Mouse (Mus musculus) CD4-positive naive resting alpha-beta T cell, adult 57 days (primary cell): Measurements from ENCODE around the gene Rgcc. TPM values are rescaled to one million over a fixed set of nuclear protein-coding genes. Genes with fewer than 3 reads are reported as not detected.

Experiments used
- total RNA-seq: library from RNA; stranded (reverse); gene quantifications from one replicate; pipeline ENCODE4 v1.2.4, GENCODE M21; 2023

Rgcc gene
- 456 TPM for total RNA-seq

DNA sequence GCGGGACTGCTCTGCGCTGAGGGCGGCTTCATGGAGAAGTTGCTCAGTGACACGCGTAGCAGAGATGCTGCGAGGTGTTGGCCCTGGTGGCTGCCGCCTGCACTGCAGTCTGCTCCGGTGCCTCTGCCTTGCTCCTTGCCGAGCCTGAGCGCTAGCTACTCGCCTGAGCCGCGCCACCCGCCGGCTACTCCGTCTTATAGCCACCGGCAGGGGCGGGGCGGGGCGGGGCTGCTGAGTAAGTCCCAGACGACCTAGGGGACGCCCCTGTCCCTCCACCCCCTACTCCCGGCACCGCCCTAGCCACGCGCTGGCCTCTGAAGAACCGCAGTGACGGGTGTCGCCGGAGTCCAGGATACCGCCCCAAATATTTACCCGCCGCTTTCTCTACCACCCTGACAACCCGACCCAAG lies at the start of gene Rgcc:
Rgcc (minus strand) TSS at position 180 of the 410 bp plus-strand sequence.

Other genes with a start within 250 kb of the Rgcc start
- gene Zfp957, start 54.3 kb downstream of the Rgcc start, total RNA-seq, result not detected
- 64.4 TPM for gene Naa16, start 89.1 kb upstream of the Rgcc start, total RNA-seq
- gene Mtrf1, start 96.1 kb upstream of the Rgcc start, total RNA-seq, result 1.6 TPM
- 10.5 TPM for gene Kbtbd7, start 124.9 kb upstream of the Rgcc start, total RNA-seq
- not detected for gene Kbtbd6, start 150.2 kb upstream of the Rgcc start, total RNA-seq
- gene Elf1, start 179.5 kb upstream of the Rgcc start, total RNA-seq, result 230 TPM
- 24.2 TPM for gene Wbp4, start 179.9 kb upstream of the Rgcc start, total RNA-seq